Mouse (Mus musculus) stomach, embryonic 14.5 days (tissue): ENCODE measurements around the gene A630095N17Rik. TPM values are rescaled to one million over a fixed set of nuclear protein-coding genes. Genes with fewer than 3 reads are reported as not detected.

Experiments used
- ATAC-seq: fragments of 200-750 bp; cut with Nextera tagmentation; 2 replicates; pipeline ENCODE4 v1.8.0; 2017; ENCODE audit warnings: low read depth, moderate TSS enrichment; ENCODE audit not compliant: insufficient number of reproducible peaks, insufficient read depth, low FRiP score
- H3K27ac ChIP-seq: fragments of 300-500 bp; sonication (generic); 2 replicates; pipeline ENCODE4 v1.5.1; 2014; ENCODE audit warnings: mild to moderate bottlenecking, low read length, moderate library complexity, mixed read lengths
- H3K27me3 ChIP-seq: fragments of 300-500 bp; sonication (generic); 2 replicates; pipeline ENCODE4 v1.6.1; 2014; ENCODE audit warnings: low read length, control low read depth, mixed read lengths; ENCODE audit not compliant: control insufficient read depth, insufficient read depth
- H3K36me3 ChIP-seq: fragments of 300-500 bp; sonication (generic); 2 replicates; pipeline ENCODE4 v1.6.1; 2014; ENCODE audit warnings: mild to moderate bottlenecking, control low read depth, low read length, moderate library complexity, mixed read lengths; ENCODE audit not compliant: control insufficient read depth, insufficient read depth
- H3K4me1 ChIP-seq: fragments of 300-500 bp; sonication (generic); 2 replicates; pipeline ENCODE4 v1.6.1; 2014; ENCODE audit warnings: low read length, control low read depth, mixed read lengths; ENCODE audit not compliant: control insufficient read depth, insufficient read depth
- H3K4me2 ChIP-seq: fragments of 300-500 bp; sonication (generic); replicated peaks from 2 replicates; pipeline ENCODE4 v1.6.1; 2014; ENCODE audit warnings: low read depth, low read length, control low read depth
- H3K4me3 ChIP-seq: fragments of 300-500 bp; sonication (generic); 2 replicates; pipeline ENCODE4 v1.5.1; 2014; ENCODE audit warnings: low read depth, low read length, control low read depth
- H3K9ac ChIP-seq: fragments of 300-500 bp; sonication (generic); replicated peaks from 2 replicates; pipeline ENCODE4 v1.6.1; 2014; ENCODE audit warnings: low read depth, mild to moderate bottlenecking, control low read depth, low read length, moderate library complexity, mixed read lengths
- H3K9me3 ChIP-seq: fragments of 300-500 bp; sonication (generic); 2 replicates; pipeline ENCODE4 v1.6.1; 2016; ENCODE audit warnings: low read depth, low read length, control low read depth; ENCODE audit not compliant: control insufficient read depth
- WGBS: fragments of 180-500 bp; shearing (Covaris S2); extraction: QIAGEN DNeasy Blood & Tissue Kit; methylation state at CpG from one replicate; pipeline ENCODE4 v1.1.7; 2014; 5-methylcytosine and 5-hydroxymethylcytosine counted together
- polyA plus RNA-seq: library from polyadenylated mRNA; unstranded; fragments of >200 nt; fragmentation: Nextera tagmentation; extraction: Ambion mirVana; gene quantifications from 2 replicates; pipeline ENCODE4 v1.2.1, GENCODE M21; 2014

A630095N17Rik gene
- polyA plus RNA-seq, 1 experiment from 2014 or later, result not detected

- H3K9me3 ChIP-seq, result no peaks in the 10 kb centered on the region
- peak within 1 kb of the TSS; percentile 64 for H3K9ac ChIP-seq
- H3K36me3 ChIP-seq, result peaks cover 19% of the 10 kb centered on the region; the same call in 1 of the 2 replicates
- WGBS, result under 1% methylated on average over 56 of the region's 56 CpGs
- H3K27ac ChIP-seq, result peak within 1 kb of the TSS; percentile 89
- peak within 1 kb of the TSS; percentile 70 for H3K4me2 ChIP-seq
- H3K4me1 ChIP-seq, result peaks cover 13% of the 10 kb centered on the region
- H3K4me3 ChIP-seq, result peak within 1 kb of the TSS; percentile 61
- H3K27me3 ChIP-seq, result no peaks in the 10 kb centered on the region
- ATAC-seq, result peak; percentile 99
These were observed 40.1 kb downstream of the A630095N17Rik start, which contains the start of the genes Ankzf1 and Atg9a for GRCm38 (mm10) chr1:75191622-75192402. TSS of gene Ankzf1 (plus strand) at chr1:75192151. TSS of gene Atg9a (minus strand) at chr1:75192196.

DNA sequence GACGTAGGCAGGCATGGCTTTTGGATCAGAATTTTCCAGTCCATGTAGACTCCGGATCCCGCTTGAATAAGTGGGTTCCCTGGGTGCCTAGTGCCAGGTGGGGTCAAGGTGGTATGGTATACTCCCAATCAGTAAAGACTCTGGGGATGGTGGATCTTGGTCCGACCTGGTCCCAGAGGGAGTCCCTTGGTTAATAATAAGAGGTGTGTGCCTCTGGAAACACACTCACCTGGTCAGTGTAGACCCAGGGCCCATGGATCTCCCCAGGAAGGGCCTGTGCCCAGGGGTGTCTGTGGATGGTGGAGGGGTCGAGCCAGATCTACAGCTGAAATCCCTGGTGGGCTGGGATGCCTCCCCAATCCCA is 40.7 kb downstream of the A630095N17Rik start:
- Histone ChIP-seq H3K36me3 (peaks cover 15% of the 10 kb centered on the region), H3K4me3 (peak overlapping the region; percentile 61), H3K27ac (peak overlapping the region; percentile 77; the same call in 1 of the 2 replicates), H3K9ac (peak overlapping the region; percentile 60), H3K9me3 (no peaks in the 10 kb centered on the region), H3K4me2 (peak overlapping the region; percentile 70), H3K27me3 (no peaks in the 10 kb centered on the region), H3K4me1 (peaks cover 13% of the 10 kb centered on the region)
- 46% methylated on average over 5 of the region's 5 CpGs for WGBS
- ATAC-seq, result no peak; the same call in 1 of the 2 replicates

- no peaks in the 10 kb centered on the region for H3K27me3 ChIP-seq
- H3K36me3 ChIP-seq, result peaks cover 15% of the 10 kb centered on the region
- H3K4me3 ChIP-seq, result no peak overlapping the region
- H3K9ac ChIP-seq, result no peak overlapping the region
- H3K27ac ChIP-seq, result no peak overlapping the region
- peaks cover 13% of the 10 kb centered on the region for H3K4me1 ChIP-seq
- no peaks in the 10 kb centered on the region for H3K9me3 ChIP-seq
- no peak for ATAC-seq
- 31% methylated on average over 2 of the region's 2 CpGs for WGBS
- H3K4me2 ChIP-seq, result peak overlapping the region; percentile 70; the same call in 1 of the 2 replicates
These were observed 41.3 kb downstream of the A630095N17Rik start for GRCm38 (mm10) chr1:75190577-75190976.

DNA sequence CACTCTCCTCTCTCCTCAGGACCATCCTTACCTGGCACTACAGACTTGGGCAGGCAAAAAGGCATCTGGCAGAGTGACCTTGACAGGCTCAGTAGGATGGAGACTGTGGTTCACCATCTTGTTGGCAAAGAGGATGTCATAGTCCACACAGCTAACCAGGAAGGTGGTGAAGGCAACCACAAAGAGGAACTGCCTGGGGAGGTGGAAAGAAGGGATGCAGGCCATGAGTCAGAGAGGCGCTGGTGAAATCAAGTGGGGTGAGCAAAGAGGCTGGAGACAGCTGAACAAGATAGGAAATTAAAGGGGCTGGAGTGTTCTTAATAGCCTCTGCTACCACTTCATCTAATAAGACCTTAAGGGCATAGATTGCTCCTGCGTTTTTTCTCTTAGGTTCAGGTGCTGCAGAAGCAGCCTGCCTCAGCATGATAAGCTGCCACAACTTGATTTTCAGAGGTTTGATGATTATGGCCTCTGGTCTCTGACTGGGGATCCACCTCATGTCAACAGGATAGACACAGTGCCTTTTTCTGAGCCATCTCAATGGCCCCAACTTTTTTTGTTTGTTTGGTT is 43.9 kb downstream of the A630095N17Rik start:
- Histone ChIP-seq H3K9me3 (no peaks in the 10 kb centered on the region), H3K4me2 (no peak overlapping the region), H3K4me1 (peaks cover 6% of the 10 kb centered on the region), H3K27ac (no peak overlapping the region), H3K27me3 (no peaks in the 10 kb centered on the region), H3K4me3 (no peak overlapping the region), H3K36me3 (peaks cover 30% of the 10 kb centered on the region), H3K9ac (no peak overlapping the region)
- 86% methylated on average over 2 of the region's 2 CpGs for WGBS
- no peak for ATAC-seq

DNA sequence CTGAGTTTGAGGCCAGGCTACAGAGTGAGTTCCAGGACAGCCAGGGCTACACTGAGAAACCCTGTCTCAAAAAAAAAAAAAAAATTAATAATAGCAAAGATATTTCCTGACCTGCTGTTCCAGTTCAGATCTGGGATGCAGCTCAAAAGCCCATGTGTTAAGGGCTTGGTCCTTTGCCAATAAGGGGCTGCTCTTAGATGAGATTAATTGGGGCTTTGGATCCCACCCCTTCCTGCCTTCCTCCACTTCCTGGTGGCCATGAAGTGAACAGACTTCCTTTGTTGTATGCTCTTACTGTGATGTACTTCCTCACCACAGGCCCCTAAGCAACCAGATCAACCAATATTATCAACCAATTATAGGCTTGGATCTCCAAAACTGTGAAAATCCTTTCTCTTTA is 44.8 kb downstream of the A630095N17Rik start:
- Histone ChIP-seq H3K27ac (no peak overlapping the region), H3K9ac (no peak overlapping the region), H3K9me3 (no peaks in the 10 kb centered on the region), H3K4me3 (no peak overlapping the region), H3K36me3 (peaks cover 37% of the 10 kb centered on the region), H3K4me2 (no peak overlapping the region), H3K27me3 (no peaks in the 10 kb centered on the region), H3K4me1 (peaks cover 5% of the 10 kb centered on the region; the same call in 1 of the 2 replicates)
- no peak for ATAC-seq

- Histone ChIP-seq H3K9me3 (no peaks in the 10 kb centered on the region), H3K4me2 (no peak overlapping the region), H3K4me3 (no peak overlapping the region), H3K27me3 (no peaks in the 10 kb centered on the region), H3K4me1 (peaks cover 2% of the 10 kb centered on the region; the same call in 1 of the 2 replicates), H3K27ac (no peak overlapping the region), H3K36me3 (peaks cover 42% of the 10 kb centered on the region), H3K9ac (no peak overlapping the region)
- 94% methylated on average over 11 of the region's 11 CpGs for WGBS
- ATAC-seq, result no peak
These were observed 46.4 kb downstream of the A630095N17Rik start for GRCm38 (mm10) chr1:75185495-75185894.

DNA sequence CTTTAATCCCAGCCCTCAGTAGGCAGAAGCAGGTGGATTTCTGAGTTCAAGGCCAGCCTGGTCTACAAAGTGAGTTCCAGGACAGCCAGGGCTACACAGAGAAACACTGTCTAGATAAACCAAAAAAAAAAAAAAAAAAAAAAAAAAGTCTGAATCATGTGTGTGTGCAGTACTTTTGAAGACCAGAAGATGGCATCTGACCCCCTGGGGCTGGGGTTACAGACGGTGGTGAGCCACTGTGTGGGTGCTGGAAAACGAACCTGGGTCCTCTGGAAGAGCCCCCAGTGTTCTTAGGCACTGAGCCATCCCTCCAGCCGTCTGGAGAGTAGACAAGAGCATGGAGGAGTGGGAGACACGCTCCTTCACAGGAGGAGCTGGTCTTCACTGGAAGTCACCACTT is 49.7 kb downstream of the A630095N17Rik start:
- no peak overlapping the region for H3K27ac ChIP-seq
- no peak overlapping the region for H3K9ac ChIP-seq
- no peak for ATAC-seq
- H3K9me3 ChIP-seq, result no peaks in the 10 kb centered on the region
- no peak overlapping the region for H3K4me2 ChIP-seq
- no peaks in the 10 kb centered on the region for H3K27me3 ChIP-seq
- H3K4me1 ChIP-seq, result peaks cover 6% of the 10 kb centered on the region
- WGBS, result 74% methylated on average over 4 of the region's 4 CpGs
- H3K36me3 ChIP-seq, result peaks cover 37% of the 10 kb centered on the region
- H3K4me3 ChIP-seq, result no peak overlapping the region

DNA sequence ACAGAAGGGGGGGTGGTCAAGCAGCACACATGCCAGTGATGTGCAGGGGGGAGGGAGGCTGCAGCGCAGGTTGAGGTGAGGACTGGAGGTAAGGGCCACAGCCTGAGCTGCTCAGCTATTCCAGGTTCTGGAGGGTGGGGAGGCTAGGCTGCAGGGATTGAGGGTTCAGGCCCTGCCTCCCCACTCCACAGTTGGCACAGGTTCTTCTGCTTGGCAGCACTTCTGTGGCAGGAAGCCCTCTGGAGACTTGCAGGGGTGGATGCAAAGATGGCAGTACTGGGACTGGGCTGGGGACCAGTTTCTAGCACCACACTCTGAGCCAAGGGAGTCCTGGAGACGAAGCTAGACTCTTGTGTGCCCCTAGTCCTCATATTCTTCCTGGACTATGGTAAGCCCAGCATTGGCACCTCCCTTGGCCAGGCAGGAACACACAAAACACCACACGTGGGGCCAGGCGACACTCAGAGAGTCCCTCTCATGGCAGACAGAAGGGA is 50.5 kb downstream of the A630095N17Rik start:
- Histone ChIP-seq H3K27me3 (no peaks in the 10 kb centered on the region), H3K4me1 (peaks cover 6% of the 10 kb centered on the region), H3K36me3 (peaks cover 37% of the 10 kb centered on the region), H3K4me2 (no peak overlapping the region), H3K27ac (no peak overlapping the region), H3K9ac (no peak overlapping the region), H3K4me3 (no peak overlapping the region), H3K9me3 (no peaks in the 10 kb centered on the region)
- no peak for ATAC-seq
- 84% methylated on average over 4 of the region's 4 CpGs for WGBS
